Mouse (Mus musculus) midbrain, embryonic 11.5 days (tissue): ENCODE results near the gene Fndc7. TPM values are rescaled to one million over a fixed set of nuclear protein-coding genes. Genes with fewer than 3 reads are reported as not detected.

Source experiments
- ATAC-seq: fragments of 200-750 bp; cut with Nextera tagmentation; 2 replicates; pipeline ENCODE4 v1.8.0; 2017; ENCODE audit warnings: moderate TSS enrichment, moderate library complexity; ENCODE audit not compliant: low FRiP score
- DNase-seq: peaks from one replicate; pipeline ENCODE4 v3.0.0; 2015; ENCODE audit warnings: low spot score; ENCODE audit errors: missing footprints
- H3K27ac ChIP-seq: fragments of 300-500 bp; sonication (generic); 2 replicates; pipeline ENCODE4 v1.5.1; 2014; ENCODE audit warnings: low read depth, low read length
- H3K27me3 ChIP-seq: fragments of 300-500 bp; sonication (generic); 2 replicates; pipeline ENCODE4 v1.6.1; 2014; ENCODE audit warnings: mild to moderate bottlenecking, low read length, moderate library complexity, mixed read lengths; ENCODE audit not compliant: control insufficient read depth, insufficient read depth
- H3K36me3 ChIP-seq: fragments of 300-500 bp; sonication (generic); 2 replicates; pipeline ENCODE4 v1.6.1; 2014; ENCODE audit warnings: mild to moderate bottlenecking, low read length, moderate library complexity, mixed read lengths; ENCODE audit not compliant: control insufficient read depth, insufficient read depth
- H3K4me1 ChIP-seq: fragments of 300-500 bp; sonication (generic); 2 replicates; pipeline ENCODE4 v1.6.1; 2014; ENCODE audit warnings: low read length; ENCODE audit not compliant: control insufficient read depth, insufficient read depth
- H3K4me2 ChIP-seq: fragments of 300-500 bp; sonication (generic); 2 replicates; pipeline ENCODE4 v1.6.1; 2014; ENCODE audit warnings: mild to moderate bottlenecking, moderate library complexity
- H3K4me3 ChIP-seq: fragments of 300-500 bp; sonication (generic); 2 replicates; pipeline ENCODE4 v1.5.1; 2014; ENCODE audit warnings: low read depth, low read length
- H3K9ac ChIP-seq: fragments of 300-500 bp; sonication (generic); 2 replicates; pipeline ENCODE4 v1.6.1; 2014; ENCODE audit warnings: low read length
- H3K9me3 ChIP-seq: fragments of 300-500 bp; sonication (generic); 2 replicates; pipeline ENCODE4 v1.6.1; 2016; ENCODE audit warnings: low read length; ENCODE audit not compliant: control insufficient read depth
- WGBS: fragments of 180-500 bp; shearing (Covaris S2); extraction: QIAGEN DNeasy Blood & Tissue Kit; methylation state at CpG from one replicate; pipeline ENCODE4 v1.1.7; 2014; 5-methylcytosine and 5-hydroxymethylcytosine counted together
- polyA plus RNA-seq: library from polyadenylated mRNA; unstranded; fragments of >200 nt; fragmentation: Nextera tagmentation; extraction: Ambion mirVana; gene quantifications from 2 replicates; pipeline ENCODE4 v1.2.1, GENCODE M21; 2014

Gene Fndc7
- polyA plus RNA-seq, 1 experiment from 2014 or later: not detected

GRCm38 (mm10) chr3:108917986-108918385 lies 28.2 kb upstream of the Fndc7 start:
- 43% methylated on average over 3 of the region's 3 CpGs for WGBS
- Histone ChIP-seq H3K27me3 (no peaks in the 10 kb centered on the region), H3K36me3 (no peaks in the 10 kb centered on the region), H3K4me3 (no peak overlapping the region), H3K9ac (no peak overlapping the region), H3K27ac (no peak overlapping the region), H3K4me1 (no peaks in the 10 kb centered on the region), H3K4me2 (no peak overlapping the region), H3K9me3 (no peaks in the 10 kb centered on the region)
- ATAC-seq (no peak), DNase-seq (no peak)

GRCm38 (mm10) chr3:108916857-108917256 lies 27.0 kb upstream of the Fndc7 start:
- Histone ChIP-seq H3K9me3 (no peaks in the 10 kb centered on the region), H3K27ac (no peak overlapping the region), H3K4me3 (no peak overlapping the region), H3K4me2 (no peak overlapping the region), H3K9ac (no peak overlapping the region), H3K36me3 (no peaks in the 10 kb centered on the region), H3K27me3 (no peaks in the 10 kb centered on the region), H3K4me1 (no peaks in the 10 kb centered on the region)
- no peak for DNase-seq
- no peak for ATAC-seq
- WGBS: 51% methylated on average over 4 of the region's 4 CpGs

- ATAC-seq (no peak), DNase-seq (no peak)
- Histone ChIP-seq H3K4me2 (no peak overlapping the region), H3K36me3 (no peaks in the 10 kb centered on the region), H3K9ac (no peak overlapping the region), H3K4me3 (no peak overlapping the region), H3K4me1 (no peaks in the 10 kb centered on the region), H3K27ac (no peak overlapping the region), H3K9me3 (no peaks in the 10 kb centered on the region), H3K27me3 (no peaks in the 10 kb centered on the region)
- WGBS: 92% methylated on average over 1 of the region's 1 CpGs
Observed at GRCm38 (mm10) chr3:108915999-108916398, 26.2 kb upstream of the Fndc7 start.

GRCm38 (mm10) chr3:108911548-108912413 lies 22.0 kb upstream of the Fndc7 start, which contains the start of gene Prpf38b:
Prpf38b (minus strand) TSS chr3:108911727.
- H3K4me2 ChIP-seq: peak within 1 kb of the TSS; percentile 98
- peak within 1 kb of the TSS; percentile 91 for H3K27ac ChIP-seq
- ATAC-seq (peak; percentile 99), DNase-seq (peak; percentile 99)
- no peaks in the 10 kb centered on the region for H3K9me3 ChIP-seq
- peaks cover 10% of the 10 kb centered on the region for H3K4me1 ChIP-seq
- H3K9ac ChIP-seq: peak within 1 kb of the TSS; percentile 84
- WGBS: 2% methylated on average over 53 of the region's 53 CpGs
- peaks cover 3% of the 10 kb centered on the region for H3K36me3 ChIP-seq
- no peaks in the 10 kb centered on the region for H3K27me3 ChIP-seq
- H3K4me3 ChIP-seq: peak within 1 kb of the TSS; percentile 99

- ATAC-seq: peak; percentile 89
- under 1% methylated on average over 44 of the region's 44 CpGs for WGBS
- peak overlapping the region; percentile 99 for H3K4me3 ChIP-seq
Observed at GRCm38 (mm10) chr3:108911081-108911547, 21.3 kb upstream of the Fndc7 start.

GRCm38 (mm10) chr3:108910303-108911080 lies 20.7 kb upstream of the Fndc7 start:
- Histone ChIP-seq H3K36me3 (peaks cover 5% of the 10 kb centered on the region), H3K4me1 (peaks cover 10% of the 10 kb centered on the region), H3K9me3 (no peaks in the 10 kb centered on the region), H3K27ac (peak overlapping the region; percentile 91), H3K9ac (peak overlapping the region; percentile 84), H3K4me2 (peak overlapping the region; percentile 98), H3K27me3 (no peaks in the 10 kb centered on the region), H3K4me3 (peak overlapping the region; percentile 99)
- DNase-seq: peak; percentile 92
- under 1% methylated on average over 31 of the region's 32 CpGs for WGBS
- no peak for ATAC-seq

More at GRCm38 (mm10) chr3:108911081-108911547, 21.3 kb upstream of the Fndc7 start:
- Histone ChIP-seq H3K9me3 (no peaks in the 10 kb centered on the region), H3K36me3 (peaks cover 3% of the 10 kb centered on the region), H3K27me3 (no peaks in the 10 kb centered on the region), H3K4me2 (peak overlapping the region; percentile 98), H3K9ac (peak overlapping the region; percentile 84), H3K27ac (peak overlapping the region; percentile 91), H3K4me1 (peaks cover 10% of the 10 kb centered on the region)
- no peak for DNase-seq

- DNase-seq: no peak
- Histone ChIP-seq H3K9ac (no peak overlapping the region), H3K27me3 (no peaks in the 10 kb centered on the region), H3K27ac (no peak overlapping the region), H3K4me3 (no peak overlapping the region), H3K9me3 (no peaks in the 10 kb centered on the region), H3K4me2 (no peak overlapping the region), H3K36me3 (peaks cover 24% of the 10 kb centered on the region), H3K4me1 (no peaks in the 10 kb centered on the region)
- WGBS: 97% methylated on average over 6 of the region's 6 CpGs
- no peak for ATAC-seq
Observed at GRCm38 (mm10) chr3:108902934-108903333, 13.1 kb upstream of the Fndc7 start.

- Histone ChIP-seq H3K9me3 (no peaks in the 10 kb centered on the region), H3K36me3 (peaks cover 23% of the 10 kb centered on the region), H3K4me2 (no peak overlapping the region), H3K27me3 (no peaks in the 10 kb centered on the region), H3K4me3 (no peak overlapping the region), H3K4me1 (no peaks in the 10 kb centered on the region), H3K27ac (no peak overlapping the region), H3K9ac (no peak overlapping the region)
- DNase-seq: no peak
- 59% methylated on average over 2 of the region's 2 CpGs for WGBS
- ATAC-seq: no peak
Observed at GRCm38 (mm10) chr3:108902038-108902437, 12.2 kb upstream of the Fndc7 start.

- no peaks in the 10 kb centered on the region for H3K4me1 ChIP-seq
- DNase-seq (no peak), ATAC-seq (no peak)
- H3K27ac ChIP-seq: no peak overlapping the region
- H3K4me3 ChIP-seq: no peak overlapping the region
- no peaks in the 10 kb centered on the region for H3K9me3 ChIP-seq
- H3K27me3 ChIP-seq: no peaks in the 10 kb centered on the region
- no peak overlapping the region for H3K4me2 ChIP-seq
- peaks cover 19% of the 10 kb centered on the region for H3K36me3 ChIP-seq
- H3K9ac ChIP-seq: no peak overlapping the region
- WGBS: 82% methylated on average over 5 of the region's 5 CpGs
Observed at GRCm38 (mm10) chr3:108900681-108901080, 10.9 kb upstream of the Fndc7 start.
